Mouse (Mus musculus): ENCODE measurements at regions not wholly inside any gene's neighbourhood (a gene's known extent, or its start where the extent isn't known, plus 50 kb on each side); places are given as distances from the start of the nearest gene placed in this dataset.
"Not testable (repeated sequence)": the region's sequence is repeated elsewhere in the genome, so short reads cannot be mapped to it uniquely, and the experiment has no call there.

- ATAC-seq (ENCODE audit: insufficient read depth, low FRiP score, low TSS enrichment); H3K27ac ChIP-seq (ENCODE audit: low read depth, low read length); H3K27me3 ChIP-seq (ENCODE audit: control insufficient read depth, insufficient read depth, low read length); DNase-seq (ENCODE audit: low spot score); H3K9ac ChIP-seq (ENCODE audit: low read length); H3K4me2 ChIP-seq (ENCODE audit: low read depth); H3K9me3 ChIP-seq (ENCODE audit: control insufficient read depth, low read length); H3K36me3 ChIP-seq (ENCODE audit: control insufficient read depth, insufficient read depth, low read length); H3K4me3 ChIP-seq (ENCODE audit: low read depth, low read length): not testable (repeated sequence)
- peaks cover 12% of the 10 kb centered on the region for H3K4me1 ChIP-seq (ENCODE audit: control insufficient read depth, insufficient read depth, low read length)
- WGBS, result 85% methylated on average over 2 of the region's 3 CpGs
Measured at GRCm38 (mm10) chr13:28837196-28837595, 116.3 kb downstream of the Sox4 start.

GRCm38 (mm10) chr13:28833700-28834065, 119.8 kb downstream of the Sox4 start:
- no peaks in the 10 kb centered on the region for H3K27me3 ChIP-seq (ENCODE audit: control insufficient read depth, insufficient read depth, low read length)
- no peak overlapping the region for H3K9ac ChIP-seq (ENCODE audit: low read length)
- ATAC-seq (ENCODE audit: insufficient read depth, low FRiP score, low TSS enrichment) (no peak), DNase-seq (ENCODE audit: low spot score) (no peak)
- no peaks in the 10 kb centered on the region for H3K36me3 ChIP-seq (ENCODE audit: control insufficient read depth, insufficient read depth, low read length)
- H3K9me3 ChIP-seq (ENCODE audit: control insufficient read depth, low read length), result no peaks in the 10 kb centered on the region
- peaks cover 7% of the 10 kb centered on the region for H3K4me1 ChIP-seq (ENCODE audit: control insufficient read depth, insufficient read depth, low read length)
- H3K27ac ChIP-seq (ENCODE audit: low read depth, low read length), result no peak overlapping the region
- H3K4me2 ChIP-seq (ENCODE audit: low read depth), result no peak overlapping the region
- WGBS, result 100% methylated on average over 1 of the region's 1 CpGs
- H3K4me3 ChIP-seq (ENCODE audit: low read depth, low read length), result no peak overlapping the region

GRCm38 (mm10) chr13:28832855-28833699, 120.4 kb downstream of the Sox4 start:
- ATAC-seq (ENCODE audit: insufficient read depth, low FRiP score, low TSS enrichment) (no peak), DNase-seq (ENCODE audit: low spot score) (no peak)
- no peak overlapping the region for H3K27ac ChIP-seq (ENCODE audit: low read depth, low read length)
- H3K4me1 ChIP-seq (ENCODE audit: control insufficient read depth, insufficient read depth, low read length), result peaks cover 7% of the 10 kb centered on the region
- no peaks in the 10 kb centered on the region for H3K36me3 ChIP-seq (ENCODE audit: control insufficient read depth, insufficient read depth, low read length)
- no peak overlapping the region for H3K4me3 ChIP-seq (ENCODE audit: low read depth, low read length)
- WGBS, result 63% methylated on average over 12 of the region's 12 CpGs
- H3K4me2 ChIP-seq (ENCODE audit: low read depth), result no peak overlapping the region
- H3K27me3 ChIP-seq (ENCODE audit: control insufficient read depth, insufficient read depth, low read length), result no peaks in the 10 kb centered on the region
- H3K9me3 ChIP-seq (ENCODE audit: control insufficient read depth, low read length), result no peaks in the 10 kb centered on the region
- no peak overlapping the region for H3K9ac ChIP-seq (ENCODE audit: low read length)

GRCm38 (mm10) chr13:28826284-28826683, 127.2 kb downstream of the Sox4 start:
- ATAC-seq (ENCODE audit: insufficient read depth, low FRiP score, low TSS enrichment), result no peak
- H3K4me2 ChIP-seq (ENCODE audit: low read depth), result no peak overlapping the region
- 86% methylated on average over 7 of the region's 7 CpGs for WGBS
- H3K27me3 ChIP-seq (ENCODE audit: control insufficient read depth, insufficient read depth, low read length), result no peaks in the 10 kb centered on the region
- H3K36me3 ChIP-seq (ENCODE audit: control insufficient read depth, insufficient read depth, low read length), result no peaks in the 10 kb centered on the region
- DNase-seq (ENCODE audit: low spot score), result no peak
- H3K4me3 ChIP-seq (ENCODE audit: low read depth, low read length), result no peak overlapping the region
- no peak overlapping the region for H3K27ac ChIP-seq (ENCODE audit: low read depth, low read length)
- H3K9ac ChIP-seq (ENCODE audit: low read length), result no peak overlapping the region
- H3K9me3 ChIP-seq (ENCODE audit: control insufficient read depth, low read length), result no peaks in the 10 kb centered on the region
- H3K4me1 ChIP-seq (ENCODE audit: control insufficient read depth, insufficient read depth, low read length), result no peaks in the 10 kb centered on the region; the same call in 1 of the 2 replicates

- Histone ChIP-seq H3K36me3 (ENCODE audit: control insufficient read depth, insufficient read depth, low read length) (no peaks in the 10 kb centered on the region), H3K4me1 (ENCODE audit: control insufficient read depth, insufficient read depth, low read length) (no peaks in the 10 kb centered on the region; the same call in 1 of the 2 replicates), H3K4me2 (ENCODE audit: low read depth) (no peak overlapping the region), H3K4me3 (ENCODE audit: low read depth, low read length) (no peak overlapping the region), H3K27ac (ENCODE audit: low read depth, low read length) (no peak overlapping the region), H3K27me3 (ENCODE audit: control insufficient read depth, insufficient read depth, low read length) (no peaks in the 10 kb centered on the region), H3K9ac (ENCODE audit: low read length) (no peak overlapping the region), H3K9me3 (ENCODE audit: control insufficient read depth, low read length) (no peaks in the 10 kb centered on the region)
- DNase-seq (ENCODE audit: low spot score) (no peak), ATAC-seq (ENCODE audit: insufficient read depth, low FRiP score, low TSS enrichment) (no peak)
- 70% methylated on average over 11 of the region's 11 CpGs for WGBS
Measured at GRCm38 (mm10) chr13:28823985-28824384, 129.5 kb downstream of the Sox4 start.

GRCm38 (mm10) chr13:28823311-28823880, 130.1 kb downstream of the Sox4 start:
- Histone ChIP-seq H3K9ac (ENCODE audit: low read length) (no peak overlapping the region), H3K27me3 (ENCODE audit: control insufficient read depth, insufficient read depth, low read length) (no peaks in the 10 kb centered on the region), H3K4me2 (ENCODE audit: low read depth) (no peak overlapping the region), H3K4me1 (ENCODE audit: control insufficient read depth, insufficient read depth, low read length) (no peaks in the 10 kb centered on the region; the same call in 1 of the 2 replicates), H3K4me3 (ENCODE audit: low read depth, low read length) (no peak overlapping the region), H3K36me3 (ENCODE audit: control insufficient read depth, insufficient read depth, low read length) (no peaks in the 10 kb centered on the region), H3K9me3 (ENCODE audit: control insufficient read depth, low read length) (no peaks in the 10 kb centered on the region), H3K27ac (ENCODE audit: low read depth, low read length) (no peak overlapping the region)
- 86% methylated on average over 9 of the region's 9 CpGs for WGBS
- ATAC-seq (ENCODE audit: insufficient read depth, low FRiP score, low TSS enrichment), result no peak
- DNase-seq (ENCODE audit: low spot score), result no peak

GRCm38 (mm10) chr13:28820868-28821533, 132.5 kb downstream of the Sox4 start:
- ATAC-seq (ENCODE audit: insufficient read depth, low FRiP score, low TSS enrichment) (no peak), DNase-seq (ENCODE audit: low spot score) (no peak)
- WGBS, result 85% methylated on average over 15 of the region's 15 CpGs
- no peaks in the 10 kb centered on the region for H3K27me3 ChIP-seq (ENCODE audit: control insufficient read depth, insufficient read depth, low read length)
- no peaks in the 10 kb centered on the region for H3K36me3 ChIP-seq (ENCODE audit: control insufficient read depth, insufficient read depth, low read length)
- H3K27ac ChIP-seq (ENCODE audit: low read depth, low read length), result no peak overlapping the region
- no peak overlapping the region for H3K9ac ChIP-seq (ENCODE audit: low read length)
- no peak overlapping the region for H3K4me3 ChIP-seq (ENCODE audit: low read depth, low read length)
- H3K4me2 ChIP-seq (ENCODE audit: low read depth), result no peak overlapping the region
- H3K9me3 ChIP-seq (ENCODE audit: control insufficient read depth, low read length), result no peaks in the 10 kb centered on the region
- H3K4me1 ChIP-seq (ENCODE audit: control insufficient read depth, insufficient read depth, low read length), result no peaks in the 10 kb centered on the region; the same call in 1 of the 2 replicates

- 57% methylated on average over 4 of the region's 4 CpGs for WGBS
- Histone ChIP-seq H3K4me1 (ENCODE audit: control insufficient read depth, insufficient read depth, low read length) (peaks cover 26% of the 10 kb centered on the region), H3K4me3 (ENCODE audit: low read depth, low read length) (no peak overlapping the region), H3K9me3 (ENCODE audit: control insufficient read depth, low read length) (no peaks in the 10 kb centered on the region), H3K9ac (ENCODE audit: low read length) (no peak overlapping the region; the same call in 1 of the 2 replicates), H3K36me3 (ENCODE audit: control insufficient read depth, insufficient read depth, low read length) (no peaks in the 10 kb centered on the region), H3K27me3 (ENCODE audit: control insufficient read depth, insufficient read depth, low read length) (no peaks in the 10 kb centered on the region), H3K27ac (ENCODE audit: low read depth, low read length) (no peak overlapping the region), H3K4me2 (ENCODE audit: low read depth) (no peak overlapping the region)
- DNase-seq (ENCODE audit: low spot score), result no peak
- no peak for ATAC-seq (ENCODE audit: insufficient read depth, low FRiP score, low TSS enrichment)
Measured at GRCm38 (mm10) chr13:28814127-28814526, 139.4 kb downstream of the Sox4 start.
